Mouse (Mus musculus) ES-E14 (cell line): ENCODE data around the gene Scarf1.

ENCODE experiments used
- HCFC1 ChIP-seq: IDR thresholded peaks from 2 replicates; pipeline ENCODE4 v1.6.1; 2012; ENCODE audit warnings: low read length, inconsistent platforms, borderline replicate concordance; ENCODE audit not compliant: insufficient read depth
- MAFK ChIP-seq: IDR thresholded peaks from 2 replicates; pipeline ENCODE4 v1.6.1; 2014; ENCODE audit warnings: mild to moderate bottlenecking, low read depth, low read length, inconsistent platforms; ENCODE audit not compliant: insufficient read depth
- ZC3H11A ChIP-seq: IDR thresholded peaks from 2 replicates; pipeline ENCODE4 v1.6.1; 2012; ENCODE audit warnings: low read depth, mild to moderate bottlenecking, inconsistent platforms, low read length, borderline replicate concordance

DNA sequence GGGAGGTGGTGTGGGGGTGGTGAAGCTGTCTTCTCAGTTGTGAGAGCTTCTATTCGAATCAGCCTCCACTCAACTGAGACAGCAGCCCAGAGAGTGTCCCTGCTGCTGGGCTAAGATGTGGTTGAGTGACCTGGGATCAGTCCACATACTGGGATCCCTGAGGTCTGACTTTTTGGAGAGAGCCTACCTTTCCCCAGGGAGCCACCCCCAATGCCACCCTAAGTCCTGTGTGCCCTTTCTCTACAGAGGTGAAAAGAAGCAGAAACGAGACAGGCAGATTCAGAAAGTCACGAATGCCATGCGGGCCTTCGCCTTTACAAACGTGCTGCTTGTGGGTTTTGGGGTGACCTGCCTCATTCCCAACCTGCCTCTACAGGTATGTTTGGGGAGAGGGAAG is 54.8 kb downstream of the Scarf1 start:
- TF ChIP-seq MAFK (no peak), ZC3H11A (no peak), HCFC1 (no peak)
